Comparison of ENCODE assay signal across 17 mouse cellular contexts in genomic region chr4:117921358-117921757, GRCm38 (mm10).
"Had no signal": no experiment of that assay in that cellular context is flagged by ENCODE, and none has a peak within 500 bp of the region (broad histone marks: within the 10 kb centered on the region; RNA-seq: fewer than 3 reads in every experiment).

No protein-coding gene starts in this region.

- DNase-seq: retina, postnatal 1 day; right cerebral cortex, adult 18-20 months; right cerebral cortex, postnatal 14 days; right cerebral cortex, postnatal 25 days; right cerebral cortex, postnatal 4 days; spleen, adult 18-20 months; thymus, adult 18-20 months; thymus, adult 2 months; thymus, postnatal 14 days; thymus, postnatal 25 days; thymus, postnatal 36 days; thymus, postnatal 4 days had no signal

- H3K9ac ChIP-seq: neural tube, embryonic 12.5 days; neural tube, embryonic 13.5 days; neural tube, embryonic 15.5 days; stomach, embryonic 15.5 days had no signal

- H3K9me3 ChIP-seq: neural tube, embryonic 12.5 days; neural tube, embryonic 13.5 days; neural tube, embryonic 15.5 days; stomach, embryonic 15.5 days had no signal

- H3K27ac ChIP-seq: neural tube, embryonic 12.5 days; neural tube, embryonic 13.5 days; neural tube, embryonic 15.5 days; stomach, embryonic 15.5 days; stomach, postnatal 0 days had no signal

- H3K36me3 ChIP-seq: neural tube, embryonic 12.5 days; neural tube, embryonic 13.5 days; neural tube, embryonic 15.5 days; stomach, embryonic 15.5 days had no signal

- H3K4me3 ChIP-seq: neural tube, embryonic 12.5 days; neural tube, embryonic 13.5 days; neural tube, embryonic 15.5 days; stomach, embryonic 15.5 days had no signal
